In genomic region chr9:49618699-49619392, GRCm38 (mm10) we compare ENCODE assay signal across 14 mouse cellular contexts.
DNase-seq lines count a peak whose midpoint lies in the region; ATAC-seq and TF ChIP-seq lines count a peak whose summit lies in the region.
"Had no signal": no experiment of that assay in that cellular context is flagged by ENCODE, and none has a peak within 500 bp of the region (broad histone marks: within the 10 kb centered on the region; RNA-seq: fewer than 3 reads in every experiment).

No protein-coding gene starts in this region.

- no peak overlapping the region for H3K4me2 ChIP-seq in kidney, postnatal 0 days (ENCODE audit: low read length)
- H3K4me2 ChIP-seq: liver, embryonic 11.5 days had no signal

- H3K36me3 ChIP-seq in kidney, postnatal 0 days (ENCODE audit: insufficient read depth, low read length) = no peaks in the 10 kb centered on the region

- intact Hi-C loops in gastrocnemius, postnatal 14 days (cut with DNase I; ENCODE audit: low total_unique reads) = no loop called here

- no peaks in the 10 kb centered on the region for H3K27me3 ChIP-seq in cerebellum, adult 2 months (ENCODE audit: control insufficient read depth, insufficient read depth, low read length)
- no peaks in the 10 kb centered on the region for H3K27me3 ChIP-seq in kidney, postnatal 0 days (ENCODE audit: insufficient read depth, low read length)

- no peak overlapping the region for H3K9ac ChIP-seq in kidney, postnatal 0 days (ENCODE audit: low read depth, low read length)

- peak overlapping the region; percentile 23 for H3K27ac ChIP-seq in cerebellum, adult 2 months (ENCODE audit: insufficient read depth, low read length)
- H3K27ac ChIP-seq in kidney, postnatal 0 days = no peak overlapping the region
- H3K27ac ChIP-seq in layer of hippocampus, adult 2 months = peak overlapping the region; percentile 92

- H3K4me3 ChIP-seq in cerebellum, adult 2 months (replicated peaks; ENCODE audit: insufficient read depth, low read depth, low read length) = no peak overlapping the region
- no peak overlapping the region for H3K4me3 ChIP-seq in kidney, postnatal 0 days (replicated peaks; ENCODE audit: low read depth, low read length)
- no peak overlapping the region for H3K4me3 ChIP-seq in layer of hippocampus, adult 2 months

- peak; percentile 54 to 59 for DNase-seq in cerebellum, adult 2 months
- DNase-seq in kidney, postnatal 0 days (ENCODE audit: low spot score) = peak; percentile 16
- DNase-seq in kidney, postnatal 10 days = no peak
- peak; percentile 50 to 51 for DNase-seq in layer of hippocampus, adult 2 months (ENCODE audit: low spot score in 2 of 2)
- peak; percentile 71 to 86 for DNase-seq in right cerebral cortex, postnatal 10 days (ENCODE audit: low spot score in 2 of 2)
- DNase-seq in gastrocnemius, postnatal 14 days = no peak
- DNase-seq in thymus, postnatal 0 days (ENCODE audit: low spot score) = no peak
- DNase-seq: heart, adult 18-20 months; heart, postnatal 4 days; lung, postnatal 10 days; spleen, adult 18-20 months had no signal

- H3K9me3 ChIP-seq in kidney, postnatal 0 days (replicated peaks; ENCODE audit: low read length) = no peaks in the 10 kb centered on the region

- 38% methylated on average over 9 of the region's 9 CpGs for WGBS in cerebellum, adult 2 months
- WGBS in kidney, postnatal 0 days = 68% methylated on average over 9 of the region's 9 CpGs

- TF ChIP-seq POLR2A in cerebellum, adult 2 months (IDR thresholded peaks at IDR 0.05; ENCODE audit: borderline replicate concordance, insufficient read depth, low read length) = no peak

- no peak for ATAC-seq in cerebellum, adult (ENCODE audit: insufficient number of reproducible peaks, low FRiP score, low TSS enrichment)
- no peak for ATAC-seq in kidney, postnatal 0 days (replicated peaks; ENCODE audit: low FRiP score, low read depth)
- ATAC-seq: intestine, postnatal 0 days had no signal

- peaks cover 20% of the 10 kb centered on the region for H3K4me1 ChIP-seq in cerebellum, adult 2 months (ENCODE audit: control insufficient read depth, insufficient read depth, low read length)
- no peaks in the 10 kb centered on the region for H3K4me1 ChIP-seq in kidney, postnatal 0 days (replicated peaks; ENCODE audit: insufficient read depth, low read length)

- TF ChIP-seq CTCF in cerebellum, adult 2 months (IDR thresholded peaks at IDR 0.05; ENCODE audit: borderline replicate concordance, insufficient read depth, low read depth, low read length) = no peak
- no peak for TF ChIP-seq CTCF in kidney, postnatal 0 days (IDR thresholded peaks at IDR 0.05; ENCODE audit: low read depth)
- TF ChIP-seq CTCF in layer of hippocampus, adult 2 months (conservative IDR thresholded peaks at IDR 0.05) = no peak

Comparison
In these comparisons a context has a peak if more than half of its experiments do, and no peak if none do; other contexts are left out.
1. DNase-seq: peak in cerebellum, adult 2 months (2 of 2), kidney, postnatal 0 days (single experiment), layer of hippocampus, adult 2 months (2 of 2) and right cerebral cortex, postnatal 10 days (2 of 2); none in kidney, postnatal 10 days (single experiment), gastrocnemius, postnatal 14 days (single experiment) and thymus, postnatal 0 days (single experiment).